Mouse (Mus musculus): Measurements from ENCODE around the gene Lingo1.

DNA sequence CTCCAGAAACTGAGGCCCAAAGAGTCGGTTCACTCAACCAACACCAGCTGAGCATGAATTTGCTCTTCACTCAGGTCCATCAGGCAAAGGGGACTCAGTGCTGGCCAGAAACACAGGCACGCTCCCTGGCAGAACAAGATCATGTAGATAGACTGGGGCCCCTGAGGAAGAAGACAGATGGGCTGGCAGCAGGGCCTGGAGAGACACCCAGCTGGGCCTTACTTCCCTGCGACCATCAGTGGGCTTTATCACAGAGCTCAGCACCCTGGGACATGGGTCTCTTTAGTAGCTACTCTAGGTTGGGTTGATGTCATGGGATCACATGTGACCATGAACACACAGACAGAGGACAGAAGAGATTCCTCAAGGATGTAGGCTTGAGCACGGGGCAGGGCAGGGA is 137.7 kb downstream of the Lingo1 start:
- no peak for TF ChIP-seq CTCF (IDR thresholded peaks at IDR 0.05; ENCODE audit: low read depth, low read length)
- no peak for TF ChIP-seq EP300 (IDR thresholded peaks at IDR 0.05; ENCODE audit: insufficient read depth, low read depth, low read length)
